Mouse (Mus musculus): Measurements from ENCODE around the gene Gatd1. TPM values are rescaled to one million over a fixed set of nuclear protein-coding genes. Genes with fewer than 3 reads are reported as not detected.

The Gatd1 gene
- polyA plus RNA-seq, 1 experiment: 50.5 TPM

- TF ChIP-seq CTCF (IDR thresholded peaks at IDR 0.05; ENCODE audit: low read depth, low read length) (no peak), POLR2A (IDR thresholded peaks at IDR 0.05; ENCODE audit: borderline replicate concordance, low read depth, low read length) (no peak)
- Histone ChIP-seq H3K4me3 (ENCODE audit: insufficient read depth, low read length) (no peak overlapping the region), H3K27ac (ENCODE audit: insufficient read depth, low read depth, low read length) (peak overlapping the region; percentile 79), H3K4me1 (ENCODE audit: control insufficient read depth, insufficient read depth, low read length) (peaks cover 49% of the 10 kb centered on the region)
Observed at GRCm38 (mm10) chr7:141371942-141372595, 41.9 kb downstream of the Gatd1 start.

GRCm38 (mm10) chr7:141369918-141370317 lies 44.0 kb downstream of the Gatd1 start:
- TF ChIP-seq CTCF (IDR thresholded peaks at IDR 0.05; ENCODE audit: low read depth, low read length) (no peak), POLR2A (IDR thresholded peaks at IDR 0.05; ENCODE audit: borderline replicate concordance, low read depth, low read length) (no peak)
- Histone ChIP-seq H3K27ac (ENCODE audit: insufficient read depth, low read depth, low read length) (peak overlapping the region; percentile 79; the same call in 1 of the 2 replicates), H3K4me3 (ENCODE audit: insufficient read depth, low read length) (no peak overlapping the region), H3K4me1 (ENCODE audit: control insufficient read depth, insufficient read depth, low read length) (peaks cover 49% of the 10 kb centered on the region)

GRCm38 (mm10) chr7:141367358-141367757 lies 46.6 kb downstream of the Gatd1 start:
- Histone ChIP-seq H3K27ac (ENCODE audit: insufficient read depth, low read depth, low read length) (no peak overlapping the region), H3K4me1 (ENCODE audit: control insufficient read depth, insufficient read depth, low read length) (peaks cover 36% of the 10 kb centered on the region), H3K4me3 (ENCODE audit: insufficient read depth, low read length) (no peak overlapping the region)
- TF ChIP-seq CTCF (IDR thresholded peaks at IDR 0.05; ENCODE audit: low read depth, low read length) (no peak), POLR2A (IDR thresholded peaks at IDR 0.05; ENCODE audit: borderline replicate concordance, low read depth, low read length) (no peak)

- H3K27ac ChIP-seq (ENCODE audit: insufficient read depth, low read depth, low read length): no peak overlapping the region
Observed at GRCm38 (mm10) chr7:141365049-141365445, 48.9 kb downstream of the Gatd1 start.

GRCm38 (mm10) chr7:141364349-141365048 lies 49.4 kb downstream of the Gatd1 start:
- TF ChIP-seq POLR2A (IDR thresholded peaks at IDR 0.05; ENCODE audit: borderline replicate concordance, low read depth, low read length): no peak
- TF ChIP-seq CTCF (IDR thresholded peaks at IDR 0.05; ENCODE audit: low read depth, low read length): no peak
- Histone ChIP-seq H3K4me1 (ENCODE audit: control insufficient read depth, insufficient read depth, low read length) (peaks cover 13% of the 10 kb centered on the region), H3K27ac (ENCODE audit: insufficient read depth, low read depth, low read length) (no peak overlapping the region), H3K4me3 (ENCODE audit: insufficient read depth, low read length) (no peak overlapping the region)

More at GRCm38 (mm10) chr7:141365049-141365445, 48.9 kb downstream of the Gatd1 start:
- TF ChIP-seq CTCF (IDR thresholded peaks at IDR 0.05; ENCODE audit: low read depth, low read length): no peak
- TF ChIP-seq POLR2A (IDR thresholded peaks at IDR 0.05; ENCODE audit: borderline replicate concordance, low read depth, low read length): no peak
- H3K4me3 ChIP-seq (ENCODE audit: insufficient read depth, low read length): no peak overlapping the region
- H3K4me1 ChIP-seq (ENCODE audit: control insufficient read depth, insufficient read depth, low read length): peaks cover 18% of the 10 kb centered on the region

GRCm38 (mm10) chr7:141363752-141364125 lies 50.2 kb downstream of the Gatd1 start:
- Histone ChIP-seq H3K4me1 (ENCODE audit: control insufficient read depth, insufficient read depth, low read length) (peaks cover 6% of the 10 kb centered on the region), H3K4me3 (ENCODE audit: insufficient read depth, low read length) (no peak overlapping the region), H3K27ac (ENCODE audit: insufficient read depth, low read depth, low read length) (no peak overlapping the region)
- TF ChIP-seq CTCF (IDR thresholded peaks at IDR 0.05; ENCODE audit: low read depth, low read length) (no peak), POLR2A (IDR thresholded peaks at IDR 0.05; ENCODE audit: borderline replicate concordance, low read depth, low read length) (no peak)

GRCm38 (mm10) chr7:141363106-141363751 lies 50.7 kb downstream of the Gatd1 start:
- Histone ChIP-seq H3K4me1 (ENCODE audit: control insufficient read depth, insufficient read depth, low read length) (peaks cover 3% of the 10 kb centered on the region), H3K27ac (ENCODE audit: insufficient read depth, low read depth, low read length) (no peak overlapping the region), H3K4me3 (ENCODE audit: insufficient read depth, low read length) (no peak overlapping the region)
- TF ChIP-seq POLR2A (IDR thresholded peaks at IDR 0.05; ENCODE audit: borderline replicate concordance, low read depth, low read length) (no peak), CTCF (IDR thresholded peaks at IDR 0.05; ENCODE audit: low read depth, low read length) (peak; percentile 56)

GRCm38 (mm10) chr7:141361510-141361909 lies 52.4 kb downstream of the Gatd1 start:
- H3K4me1 ChIP-seq (ENCODE audit: control insufficient read depth, insufficient read depth, low read length): peaks cover 3% of the 10 kb centered on the region; the same call in 1 of the 2 replicates
- TF ChIP-seq CTCF (IDR thresholded peaks at IDR 0.05; ENCODE audit: low read depth, low read length) (no peak), POLR2A (IDR thresholded peaks at IDR 0.05; ENCODE audit: borderline replicate concordance, low read depth, low read length) (no peak)
- H3K4me3 ChIP-seq (ENCODE audit: insufficient read depth, low read length): no peak overlapping the region
- no peak overlapping the region for H3K27ac ChIP-seq (ENCODE audit: insufficient read depth, low read depth, low read length)

Other genes with a start within 250 kb of the Gatd1 start
- 131 and 141 TPM in 2 replicates for gene Rnh1, start 241.3 kb downstream of the Gatd1 start, polyA plus RNA-seq (2012; ENCODE audit: insufficient read depth, insufficient read length, missing spikeins)
- 29.7 and 36.1 TPM in 2 replicates for gene Hras, start 220.1 kb downstream of the Gatd1 start, polyA plus RNA-seq (2012; ENCODE audit: insufficient read depth, insufficient read length, missing spikeins)
- gene Lrrc56, start 220.0 kb downstream of the Gatd1 start, polyA plus RNA-seq (2012; ENCODE audit: insufficient read depth, insufficient read length, missing spikeins): 3.4 and 4.1 TPM in 2 replicates
- gene Lmntd2, start 200.1 kb downstream of the Gatd1 start, polyA plus RNA-seq (2012; ENCODE audit: insufficient read depth, insufficient read length, missing spikeins): 0.88 TPM in 1 of 2 replicates, not detected in the other
- 3.5 and 3.9 TPM in 2 replicates for gene Rassf7, start 198.3 kb downstream of the Gatd1 start, polyA plus RNA-seq (2012; ENCODE audit: insufficient read depth, insufficient read length, missing spikeins)
- gene Phrf1, start 185.4 kb downstream of the Gatd1 start, polyA plus RNA-seq (2012; ENCODE audit: insufficient read depth, insufficient read length, missing spikeins): 36.2 and 45.2 TPM in 2 replicates
- gene Irf7, start 147.7 kb downstream of the Gatd1 start, polyA plus RNA-seq (2012; ENCODE audit: insufficient read depth, insufficient read length, missing spikeins): 164 and 168 TPM in 2 replicates
- gene Cdhr5, start 137.3 kb downstream of the Gatd1 start, polyA plus RNA-seq (2012; ENCODE audit: insufficient read depth, insufficient read length, missing spikeins): not detected in 2 replicates
- gene Sct, start 135.0 kb downstream of the Gatd1 start, polyA plus RNA-seq (2012; ENCODE audit: insufficient read depth, insufficient read length, missing spikeins): not detected in 2 replicates
- not detected in 2 replicates for gene Drd4, start 122.1 kb downstream of the Gatd1 start, polyA plus RNA-seq (2012; ENCODE audit: insufficient read depth, insufficient read length, missing spikeins)
- gene Deaf1, start 86.4 kb downstream of the Gatd1 start, polyA plus RNA-seq (2012; ENCODE audit: insufficient read depth, insufficient read length, missing spikeins): 27.3 and 37.4 TPM in 2 replicates
- 29.8 and 37.8 TPM in 2 replicates for gene Tmem80, start 86.4 kb downstream of the Gatd1 start, polyA plus RNA-seq (2012; ENCODE audit: insufficient read depth, insufficient read length, missing spikeins)
- gene Eps8l2, start 75.3 kb downstream of the Gatd1 start, polyA plus RNA-seq (2012; ENCODE audit: insufficient read depth, insufficient read length, missing spikeins): not detected in 2 replicates
- gene Taldo1, start 21.9 kb downstream of the Gatd1 start, polyA plus RNA-seq (2012; ENCODE audit: insufficient read depth, insufficient read length, missing spikeins): 422 and 438 TPM in 2 replicates
- gene Cend1, start 15.4 kb upstream of the Gatd1 start, polyA plus RNA-seq (2012; ENCODE audit: insufficient read depth, insufficient read length, missing spikeins): not detected in 2 replicates
- 21.4 and 24.8 TPM in 2 replicates for gene Slc25a22, start 23.8 kb upstream of the Gatd1 start, polyA plus RNA-seq (2012; ENCODE audit: insufficient read depth, insufficient read length, missing spikeins)
- 4.0 and 5.6 TPM in 2 replicates for gene Pidd1, start 29.9 kb upstream of the Gatd1 start, polyA plus RNA-seq (2012; ENCODE audit: insufficient read depth, insufficient read length, missing spikeins)
- 2,115 and 2,403 TPM in 2 replicates for gene Rplp2, start 33.2 kb upstream of the Gatd1 start, polyA plus RNA-seq (2012; ENCODE audit: insufficient read depth, insufficient read length, missing spikeins)
- 92.9 and 94.0 TPM in 2 replicates for gene Pnpla2, start 41.1 kb upstream of the Gatd1 start, polyA plus RNA-seq (2012; ENCODE audit: insufficient read depth, insufficient read length, missing spikeins)
- gene Cracr2b, start 47.0 kb upstream of the Gatd1 start, polyA plus RNA-seq (2012; ENCODE audit: insufficient read depth, insufficient read length, missing spikeins): 66.8 and 69.6 TPM in 2 replicates
- 49.5 and 57.9 TPM in 2 replicates for gene Cd151, start 53.3 kb upstream of the Gatd1 start, polyA plus RNA-seq (2012; ENCODE audit: insufficient read depth, insufficient read length, missing spikeins)
- gene Polr2l, start 61.0 kb upstream of the Gatd1 start, polyA plus RNA-seq (2012; ENCODE audit: insufficient read depth, insufficient read length, missing spikeins): 4.8 and 5.0 TPM in 2 replicates
- 99.8 and 102 TPM in 2 replicates for gene Tspan4, start 61.1 kb upstream of the Gatd1 start, polyA plus RNA-seq (2012; ENCODE audit: insufficient read depth, insufficient read length, missing spikeins)
- gene Chid1, start 125.7 kb upstream of the Gatd1 start, polyA plus RNA-seq (2012; ENCODE audit: insufficient read depth, insufficient read length, missing spikeins): 16.3 TPM in 2 replicates
- 103 and 114 TPM in 2 replicates for gene Ap2a2, start 148.0 kb upstream of the Gatd1 start, polyA plus RNA-seq (2012; ENCODE audit: insufficient read depth, insufficient read length, missing spikeins)
- gene Muc6, start 241.2 kb upstream of the Gatd1 start, polyA plus RNA-seq (2012; ENCODE audit: insufficient read depth, insufficient read length, missing spikeins): not detected in 2 replicates